Mouse (Mus musculus): ENCODE results near the gene Mmel1.

DNA sequence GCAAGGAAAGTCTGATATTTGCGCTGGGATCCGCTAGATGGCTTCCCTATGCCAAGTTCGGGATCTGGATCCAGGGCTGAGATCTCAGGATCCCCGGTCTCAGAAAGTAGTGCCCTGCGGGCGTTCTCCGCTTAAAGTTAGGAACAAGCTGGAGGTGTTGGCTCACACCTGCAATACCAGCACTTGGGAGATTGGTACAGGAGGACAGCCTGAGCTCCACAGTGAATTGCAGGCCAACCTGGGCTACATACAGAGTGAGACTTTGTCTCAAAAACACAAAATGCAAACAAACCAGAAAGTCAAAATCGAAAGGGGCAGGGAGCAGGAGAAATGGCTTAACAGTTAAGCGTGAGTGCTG, 12.9 kb upstream of the Mmel1 start:
- no peak for TF ChIP-seq CTCF (IDR thresholded peaks at IDR 0.05; ENCODE audit: extremely low read depth, insufficient read depth, insufficient read length, insufficient replicate concordance)
- no peak for TF ChIP-seq POLR2A (IDR thresholded peaks at IDR 0.05; ENCODE audit: low read depth, low read length)

All from spleen, adult 2 months (tissue).